Mouse (Mus musculus): ENCODE measurements around the gene Sema3a. TPM values are rescaled to one million over a fixed set of nuclear protein-coding genes. Genes with fewer than 3 reads are reported as not detected.

The Sema3a gene
- polyA plus RNA-seq, 1 experiment from 2014 or later, result 23.1 TPM

DNA sequence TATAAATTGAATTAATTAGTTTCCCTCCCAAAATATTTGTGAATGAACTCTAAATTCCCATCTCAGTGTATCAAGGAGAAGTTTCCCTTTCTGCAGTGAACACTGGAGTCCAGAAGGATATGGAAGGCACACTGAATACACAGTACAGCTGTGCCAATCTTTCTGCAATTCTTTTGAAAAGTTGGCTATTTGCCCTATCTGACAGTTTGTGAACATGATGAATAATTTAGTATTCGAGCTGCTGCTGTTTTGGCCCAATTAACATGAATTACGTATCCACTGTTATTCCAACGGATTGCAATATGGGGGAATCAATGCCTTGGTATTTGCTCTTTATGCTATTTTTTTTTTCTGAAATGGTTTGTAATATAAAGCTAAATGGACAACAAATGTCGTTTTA, 254.0 kb downstream of the Sema3a start:
- Histone ChIP-seq H3K4me2 (no peak overlapping the region), H3K36me3 (ENCODE audit: control insufficient read depth, insufficient read depth, low read length) (no peaks in the 10 kb centered on the region), H3K9ac (ENCODE audit: low read depth, low read length) (no peak overlapping the region), H3K9me3 (replicated peaks; ENCODE audit: control insufficient read depth, low read length) (no peaks in the 10 kb centered on the region), H3K4me3 (ENCODE audit: low read depth, low read length) (no peak overlapping the region), H3K27ac (ENCODE audit: low read depth, low read length) (no peak overlapping the region), H3K4me1 (ENCODE audit: control insufficient read depth, insufficient read depth, low read length) (no peaks in the 10 kb centered on the region), H3K27me3 (ENCODE audit: control insufficient read depth, insufficient read depth, low read length) (no peaks in the 10 kb centered on the region)
- WGBS (ENCODE audit: insufficient replicate concordance), result 80% methylated on average over 4 of the region's 4 CpGs
- ATAC-seq (replicated peaks; ENCODE audit: insufficient number of reproducible peaks, low FRiP score, low TSS enrichment), result no peak

- no peaks in the 10 kb centered on the region for H3K9me3 ChIP-seq (replicated peaks; ENCODE audit: control insufficient read depth, low read length)
- H3K27ac ChIP-seq (ENCODE audit: low read depth, low read length), result no peak overlapping the region
- H3K36me3 ChIP-seq (ENCODE audit: control insufficient read depth, insufficient read depth, low read length), result no peaks in the 10 kb centered on the region
- no peak overlapping the region for H3K4me3 ChIP-seq (ENCODE audit: low read depth, low read length)
- no peak for ATAC-seq (replicated peaks; ENCODE audit: insufficient number of reproducible peaks, low FRiP score, low TSS enrichment)
- no peak overlapping the region for H3K4me2 ChIP-seq
- WGBS (ENCODE audit: insufficient replicate concordance), result 70% methylated on average over 4 of the region's 4 CpGs
- no peaks in the 10 kb centered on the region for H3K27me3 ChIP-seq (ENCODE audit: control insufficient read depth, insufficient read depth, low read length)
- no peak overlapping the region for H3K9ac ChIP-seq (ENCODE audit: low read depth, low read length)
- no peaks in the 10 kb centered on the region for H3K4me1 ChIP-seq (ENCODE audit: control insufficient read depth, insufficient read depth, low read length)
Measured at GRCm38 (mm10) chr5:13384047-13384446, 258.8 kb downstream of the Sema3a start.

DNA sequence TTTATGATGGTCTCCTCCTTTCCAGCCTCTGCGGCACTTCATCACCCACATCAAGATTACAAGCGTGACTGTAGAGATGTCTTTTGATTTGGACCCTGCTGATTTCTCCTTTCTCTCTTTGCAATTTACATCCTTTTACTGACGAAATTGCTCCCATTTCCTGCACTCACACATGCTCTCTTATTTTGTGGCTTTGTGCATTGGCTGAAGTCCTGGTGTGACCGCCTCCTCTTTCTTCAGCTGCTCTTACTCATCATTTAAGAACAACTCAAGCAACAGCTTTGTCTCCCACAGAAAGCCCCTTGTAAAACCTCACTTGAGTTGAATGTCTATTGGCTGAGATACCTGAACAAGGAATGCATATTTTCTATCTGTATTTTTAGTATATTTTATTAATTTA, 259.5 kb downstream of the Sema3a start:
- no peak for ATAC-seq (replicated peaks; ENCODE audit: insufficient number of reproducible peaks, low FRiP score, low TSS enrichment)
- Histone ChIP-seq H3K27me3 (ENCODE audit: control insufficient read depth, insufficient read depth, low read length) (no peaks in the 10 kb centered on the region), H3K4me1 (ENCODE audit: control insufficient read depth, insufficient read depth, low read length) (no peaks in the 10 kb centered on the region), H3K4me2 (no peak overlapping the region), H3K9me3 (replicated peaks; ENCODE audit: control insufficient read depth, low read length) (no peaks in the 10 kb centered on the region), H3K9ac (ENCODE audit: low read depth, low read length) (no peak overlapping the region), H3K27ac (ENCODE audit: low read depth, low read length) (no peak overlapping the region), H3K4me3 (ENCODE audit: low read depth, low read length) (no peak overlapping the region), H3K36me3 (ENCODE audit: control insufficient read depth, insufficient read depth, low read length) (no peaks in the 10 kb centered on the region)
- 72% methylated on average over 4 of the region's 4 CpGs for WGBS (ENCODE audit: insufficient replicate concordance)

- Histone ChIP-seq H3K4me2 (no peak overlapping the region), H3K4me1 (ENCODE audit: control insufficient read depth, insufficient read depth, low read length) (no peaks in the 10 kb centered on the region), H3K4me3 (ENCODE audit: low read depth, low read length) (no peak overlapping the region), H3K9me3 (replicated peaks; ENCODE audit: control insufficient read depth, low read length) (no peaks in the 10 kb centered on the region), H3K27ac (ENCODE audit: low read depth, low read length) (no peak overlapping the region), H3K36me3 (ENCODE audit: control insufficient read depth, insufficient read depth, low read length) (no peaks in the 10 kb centered on the region), H3K27me3 (ENCODE audit: control insufficient read depth, insufficient read depth, low read length) (no peaks in the 10 kb centered on the region), H3K9ac (ENCODE audit: low read depth, low read length) (no peak overlapping the region)
- no peak for ATAC-seq (replicated peaks; ENCODE audit: insufficient number of reproducible peaks, low FRiP score, low TSS enrichment)
- WGBS (ENCODE audit: insufficient replicate concordance), result 81% methylated on average over 3 of the region's 3 CpGs
Measured at GRCm38 (mm10) chr5:13386603-13387002, 261.4 kb downstream of the Sema3a start.

DNA sequence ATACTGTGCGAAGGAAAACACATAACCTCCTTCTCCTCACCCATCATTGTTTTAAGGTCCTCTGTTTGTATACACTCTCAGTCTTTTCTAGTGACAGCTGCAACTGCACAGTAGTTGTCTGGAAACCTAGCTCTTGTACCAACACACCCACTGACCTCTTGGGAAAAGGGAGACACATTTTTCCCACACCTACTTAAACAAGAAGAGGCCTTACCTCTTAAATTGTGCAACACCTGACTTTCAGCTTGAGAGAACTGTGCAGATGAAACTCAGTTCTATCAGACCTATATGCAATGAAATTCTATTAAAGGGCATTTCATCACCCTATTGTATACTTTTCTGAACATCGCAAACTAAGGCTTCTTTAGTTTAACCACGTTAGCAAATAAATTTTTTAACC, 262.5 kb downstream of the Sema3a start:
- no peaks in the 10 kb centered on the region for H3K36me3 ChIP-seq (ENCODE audit: control insufficient read depth, insufficient read depth, low read length)
- 79% methylated on average over 3 of the region's 3 CpGs for WGBS (ENCODE audit: insufficient replicate concordance)
- H3K27me3 ChIP-seq (ENCODE audit: control insufficient read depth, insufficient read depth, low read length), result no peaks in the 10 kb centered on the region
- no peak overlapping the region for H3K9ac ChIP-seq (ENCODE audit: low read depth, low read length)
- ATAC-seq (replicated peaks; ENCODE audit: insufficient number of reproducible peaks, low FRiP score, low TSS enrichment), result no peak
- no peak overlapping the region for H3K4me3 ChIP-seq (ENCODE audit: low read depth, low read length)
- no peak overlapping the region for H3K4me2 ChIP-seq
- no peaks in the 10 kb centered on the region for H3K9me3 ChIP-seq (replicated peaks; ENCODE audit: control insufficient read depth, low read length)
- no peaks in the 10 kb centered on the region for H3K4me1 ChIP-seq (ENCODE audit: control insufficient read depth, insufficient read depth, low read length)
- no peak overlapping the region for H3K27ac ChIP-seq (ENCODE audit: low read depth, low read length)

DNA sequence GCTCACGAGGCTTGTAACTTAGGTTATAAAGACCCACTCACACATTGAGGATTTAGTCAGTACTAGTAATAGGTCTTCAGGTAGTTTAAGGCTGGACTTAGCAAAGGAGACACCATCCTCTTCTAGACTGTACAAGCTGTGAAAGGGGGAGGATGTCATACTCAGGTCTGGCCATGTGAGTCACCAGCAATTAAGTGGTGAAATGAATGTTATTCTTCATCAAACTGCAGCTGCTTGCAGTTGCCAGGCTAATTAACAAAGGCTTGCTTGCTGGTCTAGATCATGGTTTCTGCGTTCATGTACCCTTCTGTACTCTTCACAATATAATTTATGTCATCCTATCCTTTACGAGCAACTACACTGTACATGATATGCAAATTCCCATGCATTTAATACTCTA, 264.8 kb downstream of the Sema3a start:
- no peak overlapping the region for H3K4me3 ChIP-seq (ENCODE audit: low read depth, low read length)
- no peaks in the 10 kb centered on the region for H3K27me3 ChIP-seq (ENCODE audit: control insufficient read depth, insufficient read depth, low read length)
- no peaks in the 10 kb centered on the region for H3K4me1 ChIP-seq (ENCODE audit: control insufficient read depth, insufficient read depth, low read length)
- H3K36me3 ChIP-seq (ENCODE audit: control insufficient read depth, insufficient read depth, low read length), result no peaks in the 10 kb centered on the region
- H3K9ac ChIP-seq (ENCODE audit: low read depth, low read length), result no peak overlapping the region
- H3K27ac ChIP-seq (ENCODE audit: low read depth, low read length), result no peak overlapping the region
- no peak overlapping the region for H3K4me2 ChIP-seq
- no peaks in the 10 kb centered on the region for H3K9me3 ChIP-seq (replicated peaks; ENCODE audit: control insufficient read depth, low read length)
- ATAC-seq (replicated peaks; ENCODE audit: insufficient number of reproducible peaks, low FRiP score, low TSS enrichment), result no peak
- 81% methylated on average over 3 of the region's 3 CpGs for WGBS (ENCODE audit: insufficient replicate concordance)

- no peak overlapping the region for H3K27ac ChIP-seq (ENCODE audit: low read depth, low read length)
- no peaks in the 10 kb centered on the region for H3K9me3 ChIP-seq (replicated peaks; ENCODE audit: control insufficient read depth, low read length)
- H3K27me3 ChIP-seq (ENCODE audit: control insufficient read depth, insufficient read depth, low read length), result no peaks in the 10 kb centered on the region
- H3K36me3 ChIP-seq (ENCODE audit: control insufficient read depth, insufficient read depth, low read length), result no peaks in the 10 kb centered on the region
- H3K4me3 ChIP-seq (ENCODE audit: low read depth, low read length), result no peak overlapping the region
- no peaks in the 10 kb centered on the region for H3K4me1 ChIP-seq (ENCODE audit: control insufficient read depth, insufficient read depth, low read length)
- ATAC-seq (replicated peaks; ENCODE audit: insufficient number of reproducible peaks, low FRiP score, low TSS enrichment), result no peak
- WGBS (ENCODE audit: insufficient replicate concordance), result 23% methylated on average over 1 of the region's 1 CpGs
- H3K4me2 ChIP-seq, result no peak overlapping the region
- H3K9ac ChIP-seq (ENCODE audit: low read depth, low read length), result no peak overlapping the region
Measured at GRCm38 (mm10) chr5:13405432-13405831, 280.2 kb downstream of the Sema3a start.

DNA sequence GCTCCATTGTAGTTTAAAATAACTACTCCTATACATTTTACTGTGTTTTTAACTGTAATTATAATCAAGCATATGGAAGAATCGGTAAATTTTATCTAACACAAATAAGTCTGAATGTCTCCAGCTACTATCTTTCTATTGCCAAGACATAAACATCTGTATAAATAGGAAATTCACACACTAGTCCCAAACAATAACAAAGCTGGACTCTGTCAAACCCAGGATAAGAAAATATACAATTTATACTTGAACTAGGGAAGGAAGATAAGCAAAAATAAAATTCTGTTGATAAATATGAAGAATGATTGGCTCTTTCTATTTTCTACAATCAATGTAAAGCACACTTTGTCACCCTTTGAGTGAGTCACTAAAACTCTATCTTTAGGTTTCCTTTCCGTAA, 280.9 kb downstream of the Sema3a start:
- Histone ChIP-seq H3K4me1 (ENCODE audit: control insufficient read depth, insufficient read depth, low read length) (no peaks in the 10 kb centered on the region), H3K9me3 (replicated peaks; ENCODE audit: control insufficient read depth, low read length) (no peaks in the 10 kb centered on the region), H3K27ac (ENCODE audit: low read depth, low read length) (no peak overlapping the region), H3K4me2 (no peak overlapping the region), H3K9ac (ENCODE audit: low read depth, low read length) (no peak overlapping the region), H3K4me3 (ENCODE audit: low read depth, low read length) (no peak overlapping the region), H3K36me3 (ENCODE audit: control insufficient read depth, insufficient read depth, low read length) (no peaks in the 10 kb centered on the region), H3K27me3 (ENCODE audit: control insufficient read depth, insufficient read depth, low read length) (no peaks in the 10 kb centered on the region)
- WGBS (ENCODE audit: insufficient replicate concordance), result 53% methylated on average over 2 of the region's 2 CpGs
- no peak for ATAC-seq (replicated peaks; ENCODE audit: insufficient number of reproducible peaks, low FRiP score, low TSS enrichment)

- no peak for ATAC-seq (replicated peaks; ENCODE audit: insufficient number of reproducible peaks, low FRiP score, low TSS enrichment)
- no peak overlapping the region for H3K27ac ChIP-seq (ENCODE audit: low read depth, low read length)
- no peak overlapping the region for H3K4me3 ChIP-seq (ENCODE audit: low read depth, low read length)
- WGBS (ENCODE audit: insufficient replicate concordance), result 70% methylated on average over 2 of the region's 2 CpGs
- H3K9me3 ChIP-seq (replicated peaks; ENCODE audit: control insufficient read depth, low read length), result no peaks in the 10 kb centered on the region
- H3K27me3 ChIP-seq (ENCODE audit: control insufficient read depth, insufficient read depth, low read length), result no peaks in the 10 kb centered on the region
- no peak overlapping the region for H3K4me2 ChIP-seq
- no peaks in the 10 kb centered on the region for H3K4me1 ChIP-seq (ENCODE audit: control insufficient read depth, insufficient read depth, low read length)
- H3K36me3 ChIP-seq (ENCODE audit: control insufficient read depth, insufficient read depth, low read length), result no peaks in the 10 kb centered on the region
- no peak overlapping the region for H3K9ac ChIP-seq (ENCODE audit: low read depth, low read length)
Measured at GRCm38 (mm10) chr5:13411920-13412319, 286.7 kb downstream of the Sema3a start.
